Mouse (Mus musculus): ENCODE results near the gene Otub2. TPM values are rescaled to one million over a fixed set of nuclear protein-coding genes. Genes with fewer than 3 reads are reported as not detected.
A peak's percentile ranks its signal among the peaks of the same experiment; 100 is the strongest.

The Otub2 gene
- polyA plus RNA-seq, 1 experiment: 11.6 TPM

GRCm38 (mm10) chr12:103396751-103397150 lies 8.3 kb downstream of the Otub2 start:
- Histone ChIP-seq H3K4me3 (replicated peaks; ENCODE audit: insufficient read depth, low read depth, low read length) (no peak overlapping the region), H3K4me1 (ENCODE audit: control insufficient read depth, insufficient read depth, low read length) (no peaks in the 10 kb centered on the region), H3K27me3 (ENCODE audit: control insufficient read depth, insufficient read depth, low read length) (no peaks in the 10 kb centered on the region), H3K27ac (ENCODE audit: insufficient read depth, low read length) (no peak overlapping the region)
- TF ChIP-seq POLR2A (IDR thresholded peaks at IDR 0.05; ENCODE audit: borderline replicate concordance, insufficient read depth, low read length): no peak
- TF ChIP-seq CTCF (IDR thresholded peaks at IDR 0.05; ENCODE audit: borderline replicate concordance, insufficient read depth, low read depth, low read length): no peak
- DNase-seq: no peak
- 88% methylated on average over 7 of the region's 7 CpGs for WGBS

GRCm38 (mm10) chr12:103404131-103404530 lies 15.6 kb downstream of the Otub2 start:
- DNase-seq: no peak
- no peaks in the 10 kb centered on the region for H3K27me3 ChIP-seq (ENCODE audit: control insufficient read depth, insufficient read depth, low read length)
- no peak for TF ChIP-seq POLR2A (IDR thresholded peaks at IDR 0.05; ENCODE audit: borderline replicate concordance, insufficient read depth, low read length)
- no peak for TF ChIP-seq CTCF (IDR thresholded peaks at IDR 0.05; ENCODE audit: borderline replicate concordance, insufficient read depth, low read depth, low read length)
- peaks cover 14% of the 10 kb centered on the region for H3K4me1 ChIP-seq (ENCODE audit: control insufficient read depth, insufficient read depth, low read length)
- no peak overlapping the region for H3K4me3 ChIP-seq (replicated peaks; ENCODE audit: insufficient read depth, low read depth, low read length)
- 85% methylated on average over 18 of the region's 18 CpGs for WGBS
- no peak overlapping the region for H3K27ac ChIP-seq (ENCODE audit: insufficient read depth, low read length)

GRCm38 (mm10) chr12:103407720-103408119 lies 19.2 kb downstream of the Otub2 start, which contains the start of gene 9330161L09Rik:
9330161L09Rik (minus strand) TSS chr12:103407820.
- no peak within 1 kb of the TSS for H3K4me3 ChIP-seq (replicated peaks; ENCODE audit: insufficient read depth, low read depth, low read length)
- 0 out of 2 replicates have a peak within 1 kb of the TSS, but pooled peaks have one; percentile 23 for H3K27ac ChIP-seq (ENCODE audit: insufficient read depth, low read length)
- DNase-seq: no peak
- WGBS: 75% methylated on average over 4 of the region's 4 CpGs
- no peaks in the 10 kb centered on the region for H3K27me3 ChIP-seq (ENCODE audit: control insufficient read depth, insufficient read depth, low read length)
- peaks cover 14% of the 10 kb centered on the region for H3K4me1 ChIP-seq (ENCODE audit: control insufficient read depth, insufficient read depth, low read length)
- TF ChIP-seq POLR2A (IDR thresholded peaks at IDR 0.05; ENCODE audit: borderline replicate concordance, insufficient read depth, low read length) (no peak), CTCF (IDR thresholded peaks at IDR 0.05; ENCODE audit: borderline replicate concordance, insufficient read depth, low read depth, low read length) (no peak)

- peak; percentile 51 to 67 for DNase-seq
- Histone ChIP-seq H3K4me1 (ENCODE audit: control insufficient read depth, insufficient read depth, low read length) (peaks cover 14% of the 10 kb centered on the region), H3K27me3 (ENCODE audit: control insufficient read depth, insufficient read depth, low read length) (no peaks in the 10 kb centered on the region), H3K27ac (ENCODE audit: insufficient read depth, low read length) (0 out of 2 replicates have a peak overlapping the region, but pooled peaks have one; percentile 23), H3K4me3 (replicated peaks; ENCODE audit: insufficient read depth, low read depth, low read length) (no peak overlapping the region)
- 18% methylated on average over 10 of the region's 10 CpGs for WGBS
- TF ChIP-seq CTCF (IDR thresholded peaks at IDR 0.05; ENCODE audit: borderline replicate concordance, insufficient read depth, low read depth, low read length): no peak
- no peak for TF ChIP-seq POLR2A (IDR thresholded peaks at IDR 0.05; ENCODE audit: borderline replicate concordance, insufficient read depth, low read length)
Measured at GRCm38 (mm10) chr12:103408144-103408543, 19.7 kb downstream of the Otub2 start.

GRCm38 (mm10) chr12:103425016-103425728 lies 36.7 kb downstream of the Otub2 start:
- no peak for TF ChIP-seq CTCF (IDR thresholded peaks at IDR 0.05; ENCODE audit: borderline replicate concordance, insufficient read depth, low read depth, low read length)
- no peak for TF ChIP-seq POLR2A (IDR thresholded peaks at IDR 0.05; ENCODE audit: borderline replicate concordance, insufficient read depth, low read length)
- no peaks in the 10 kb centered on the region; the same call in 1 of the 2 replicates for H3K4me1 ChIP-seq (ENCODE audit: control insufficient read depth, insufficient read depth, low read length)
- H3K4me3 ChIP-seq (replicated peaks; ENCODE audit: insufficient read depth, low read depth, low read length): peak overlapping the region; percentile 94
- 5% methylated on average over 33 of the region's 33 CpGs for WGBS
- DNase-seq: peak in 1 of 2 experiments; percentile 25
- no peaks in the 10 kb centered on the region for H3K27me3 ChIP-seq (ENCODE audit: control insufficient read depth, insufficient read depth, low read length)
- peak overlapping the region; percentile 89 for H3K27ac ChIP-seq (ENCODE audit: insufficient read depth, low read length)

GRCm38 (mm10) chr12:103425729-103426470 lies 37.4 kb downstream of the Otub2 start, which contains the start of gene Ddx24:
Ddx24 (minus strand) TSS chr12:103425830.
- WGBS: under 1% methylated on average over 33 of the region's 33 CpGs

GRCm38 (mm10) chr12:103426710-103427109 lies 38.2 kb downstream of the Otub2 start:
- H3K4me3 ChIP-seq (replicated peaks; ENCODE audit: insufficient read depth, low read depth, low read length): no peak overlapping the region
- H3K27ac ChIP-seq (ENCODE audit: insufficient read depth, low read length): no peak overlapping the region
- H3K27me3 ChIP-seq (ENCODE audit: control insufficient read depth, insufficient read depth, low read length): no peaks in the 10 kb centered on the region
- H3K4me1 ChIP-seq (ENCODE audit: control insufficient read depth, insufficient read depth, low read length): no peaks in the 10 kb centered on the region; the same call in 1 of the 2 replicates
- TF ChIP-seq POLR2A (IDR thresholded peaks at IDR 0.05; ENCODE audit: borderline replicate concordance, insufficient read depth, low read length) (no peak), CTCF (IDR thresholded peaks at IDR 0.05; ENCODE audit: borderline replicate concordance, insufficient read depth, low read depth, low read length) (no peak)
- peak in 1 of 2 experiments; percentile 31 for DNase-seq
- 91% methylated on average over 7 of the region's 7 CpGs for WGBS

More at GRCm38 (mm10) chr12:103425729-103426470, 37.4 kb downstream of the Otub2 start, which contains the start of gene Ddx24:
- DNase-seq: peak; percentile 97 to 99
- Histone ChIP-seq H3K4me3 (replicated peaks; ENCODE audit: insufficient read depth, low read depth, low read length) (peak within 1 kb of the TSS; percentile 94), H3K27ac (ENCODE audit: insufficient read depth, low read length) (peak within 1 kb of the TSS; percentile 89), H3K4me1 (ENCODE audit: control insufficient read depth, insufficient read depth, low read length) (no peaks in the 10 kb centered on the region; the same call in 1 of the 2 replicates), H3K27me3 (ENCODE audit: control insufficient read depth, insufficient read depth, low read length) (no peaks in the 10 kb centered on the region)
- TF ChIP-seq CTCF (IDR thresholded peaks at IDR 0.05; ENCODE audit: borderline replicate concordance, insufficient read depth, low read depth, low read length) (peak; percentile 92), POLR2A (IDR thresholded peaks at IDR 0.05; ENCODE audit: borderline replicate concordance, insufficient read depth, low read length) (peak; percentile 91)

Measured in cerebellum, adult 2 months (tissue).